Mouse (Mus musculus) neural tube, embryonic 11.5 days (tissue): ENCODE measurements around the gene Gstt1. TPM values are rescaled to one million over a fixed set of nuclear protein-coding genes. Genes with fewer than 3 reads are reported as not detected.

Experiments used
- ATAC-seq: fragments of 200-750 bp; cut with Nextera tagmentation; 2 replicates; pipeline ENCODE4 v1.8.0; 2017; ENCODE audit warnings: moderate number of reproducible peaks, mild to moderate bottlenecking, moderate TSS enrichment, moderate library complexity; ENCODE audit not compliant: insufficient read depth, low FRiP score, low TSS enrichment
- DNase-seq: peaks from one replicate; pipeline ENCODE4 v3.0.0-alpha.2; 2015; ENCODE audit warnings: low spot score
- H3K27ac ChIP-seq: fragments of 300-500 bp; sonication (generic); 2 replicates; pipeline ENCODE4 v1.5.1; 2014; ENCODE audit warnings: low read depth, mild to moderate bottlenecking, low read length
- H3K27me3 ChIP-seq: fragments of 300-500 bp; sonication (generic); 2 replicates; pipeline ENCODE4 v1.6.1; 2014; ENCODE audit warnings: mild to moderate bottlenecking, low read length, mixed read lengths; ENCODE audit not compliant: control insufficient read depth, insufficient read depth
- H3K36me3 ChIP-seq: fragments of 300-500 bp; sonication (generic); 2 replicates; pipeline ENCODE4 v1.6.1; 2014; ENCODE audit warnings: mild to moderate bottlenecking, low read length, moderate library complexity, mixed read lengths; ENCODE audit not compliant: control insufficient read depth, insufficient read depth
- H3K4me1 ChIP-seq: fragments of 300-500 bp; sonication (generic); 2 replicates; pipeline ENCODE4 v1.6.1; 2014; ENCODE audit warnings: low read length, mixed read lengths; ENCODE audit not compliant: control insufficient read depth, insufficient read depth
- H3K4me2 ChIP-seq: fragments of 300-500 bp; sonication (generic); 2 replicates; pipeline ENCODE4 v1.6.1; 2014; ENCODE audit warnings: low read depth, mild to moderate bottlenecking, moderate library complexity
- H3K4me3 ChIP-seq: fragments of 300-500 bp; sonication (generic); 2 replicates; pipeline ENCODE4 v1.5.1; 2014; ENCODE audit warnings: low read depth, low read length
- H3K9ac ChIP-seq: fragments of 300-500 bp; sonication (generic); 2 replicates; pipeline ENCODE4 v1.6.1; 2014; ENCODE audit warnings: mild to moderate bottlenecking, low read length
- H3K9me3 ChIP-seq: fragments of 300-500 bp; sonication (generic); 2 replicates; pipeline ENCODE4 v1.6.1; 2016; ENCODE audit warnings: low read length; ENCODE audit not compliant: control insufficient read depth
- WGBS: fragments of 180-500 bp; shearing (Covaris S2); extraction: QIAGEN DNeasy Blood & Tissue Kit; methylation state at CpG from one replicate; pipeline ENCODE4 v1.1.7; 2014; 5-methylcytosine and 5-hydroxymethylcytosine counted together
- polyA plus RNA-seq: library from polyadenylated mRNA; unstranded; fragments of >200 nt; fragmentation: Nextera tagmentation; extraction: Ambion mirVana; gene quantifications from 2 replicates; pipeline ENCODE4 v1.2.1, GENCODE M21; 2014

Gstt1 gene
- polyA plus RNA-seq, 1 experiment from 2014 or later: 2.9 TPM

DNA sequence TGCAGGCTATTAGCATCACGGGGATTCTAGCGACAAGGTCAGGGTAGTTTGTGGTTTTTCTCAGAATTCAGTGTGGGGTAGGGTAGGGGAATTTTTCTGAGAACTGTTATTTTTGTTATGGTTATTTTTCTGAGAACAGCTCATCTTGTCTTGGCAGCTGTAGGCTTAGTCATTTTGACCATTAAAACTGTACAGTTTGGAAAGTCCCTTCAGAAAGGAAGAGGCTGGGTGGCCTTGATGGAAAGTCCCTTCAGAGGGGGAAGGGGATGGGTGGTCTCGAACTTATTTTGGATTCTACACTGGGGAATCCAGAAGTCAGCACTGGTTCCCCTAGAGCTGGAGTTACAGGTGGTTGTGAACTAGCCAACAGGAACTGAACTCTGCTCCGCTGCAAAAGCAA lies 26.1 kb upstream of the Gstt1 start:
- no peaks in the 10 kb centered on the region for H3K27me3 ChIP-seq
- WGBS: 84% methylated on average over 4 of the region's 4 CpGs
- ATAC-seq: no peak

DNA sequence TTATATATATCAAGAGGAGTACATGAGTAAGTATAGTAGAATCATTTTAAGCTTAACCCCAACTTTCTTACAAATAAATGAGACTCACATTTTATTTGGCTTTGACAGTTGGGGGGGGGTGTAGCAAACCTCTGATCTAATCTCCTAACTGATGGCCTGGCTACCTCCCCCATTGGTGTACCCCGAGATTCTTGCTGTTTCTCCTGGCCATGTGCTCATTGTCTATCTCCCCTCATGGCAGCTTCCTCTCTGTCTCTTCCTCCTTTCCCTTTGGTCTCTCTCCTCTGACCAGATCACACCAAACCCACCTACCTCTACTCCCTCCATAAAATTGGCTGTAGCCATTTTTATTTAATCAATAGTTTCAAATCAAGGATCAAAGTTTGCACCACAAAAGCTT lies 25.4 kb upstream of the Gstt1 start:
- H3K9ac ChIP-seq: no peak overlapping the region
- no peaks in the 10 kb centered on the region for H3K36me3 ChIP-seq
- no peaks in the 10 kb centered on the region for H3K9me3 ChIP-seq
- no peak overlapping the region for H3K27ac ChIP-seq
- no peak overlapping the region for H3K4me3 ChIP-seq
- WGBS: 94% methylated on average over 1 of the region's 1 CpGs
- DNase-seq: no peak
- no peaks in the 10 kb centered on the region for H3K27me3 ChIP-seq
- H3K4me2 ChIP-seq: no peak overlapping the region
- no peak for ATAC-seq
- H3K4me1 ChIP-seq: no peaks in the 10 kb centered on the region

More for the DNA sequence above, 26.1 kb upstream of the Gstt1 start:
- no peaks in the 10 kb centered on the region for H3K4me1 ChIP-seq
- no peak overlapping the region for H3K4me3 ChIP-seq
- no peak overlapping the region for H3K4me2 ChIP-seq
- no peak for DNase-seq
- no peaks in the 10 kb centered on the region for H3K9me3 ChIP-seq
- no peak overlapping the region for H3K27ac ChIP-seq
- H3K9ac ChIP-seq: no peak overlapping the region
- no peaks in the 10 kb centered on the region for H3K36me3 ChIP-seq

DNA sequence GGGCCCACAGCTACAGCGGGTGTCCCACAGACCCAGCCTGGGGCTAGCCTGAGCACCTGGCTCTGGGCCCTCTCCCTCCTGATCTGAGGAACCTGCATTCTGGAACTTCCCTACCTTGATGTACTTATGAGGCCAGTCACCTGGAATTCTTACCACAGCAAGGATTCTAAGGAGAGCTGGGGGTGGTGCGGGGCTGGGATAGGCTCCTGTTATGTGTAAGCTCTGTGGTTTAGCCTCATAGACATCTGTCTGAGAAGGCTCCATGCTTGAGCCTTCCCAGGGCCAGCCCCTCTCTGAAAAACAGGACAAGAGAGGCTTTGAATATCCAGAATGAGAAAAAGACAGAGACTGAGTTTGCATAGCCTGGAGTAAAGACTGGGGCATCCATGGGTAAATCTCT lies 24.1 kb upstream of the Gstt1 start, which contains the start of gene Gstt4:
Gene Gstt4, minus strand, starts transcription at position 101 of the 400 bp plus-strand sequence.
- no peaks in the 10 kb centered on the region for H3K36me3 ChIP-seq
- no peaks in the 10 kb centered on the region for H3K27me3 ChIP-seq
- H3K4me3 ChIP-seq: no peak within 1 kb of the TSS
- H3K27ac ChIP-seq: no peak within 1 kb of the TSS
- H3K9me3 ChIP-seq: no peaks in the 10 kb centered on the region
- H3K4me1 ChIP-seq: no peaks in the 10 kb centered on the region
- DNase-seq (no peak), ATAC-seq (no peak)
- no peak within 1 kb of the TSS for H3K9ac ChIP-seq
- no peak within 1 kb of the TSS for H3K4me2 ChIP-seq
- 92% methylated on average over 2 of the region's 2 CpGs for WGBS

DNA sequence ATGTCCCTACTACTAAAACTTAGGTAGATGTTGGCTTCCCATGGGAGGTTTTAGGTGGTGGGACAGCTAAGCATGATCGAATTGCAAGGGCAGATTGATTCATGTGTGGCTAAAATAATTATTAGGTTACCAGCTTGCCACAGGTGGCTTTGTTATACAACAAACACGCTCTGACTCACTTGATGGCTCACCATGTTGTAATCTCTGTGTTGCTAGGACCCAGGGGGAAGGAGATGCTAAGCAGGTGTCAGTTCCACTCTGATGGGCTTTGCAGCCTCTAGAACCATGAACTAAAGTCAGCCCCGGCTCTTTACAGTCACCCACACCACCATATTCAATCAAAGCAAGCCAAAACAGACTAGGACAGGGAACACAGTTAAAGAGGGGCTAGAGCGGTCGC lies 21.5 kb upstream of the Gstt1 start:
- no peak for DNase-seq
- Histone ChIP-seq H3K27me3 (no peaks in the 10 kb centered on the region), H3K27ac (no peak overlapping the region), H3K4me1 (no peaks in the 10 kb centered on the region), H3K4me2 (no peak overlapping the region), H3K4me3 (no peak overlapping the region), H3K9ac (no peak overlapping the region), H3K36me3 (no peaks in the 10 kb centered on the region), H3K9me3 (no peaks in the 10 kb centered on the region)
- no peak for ATAC-seq
- 80% methylated on average over 5 of the region's 5 CpGs for WGBS

DNA sequence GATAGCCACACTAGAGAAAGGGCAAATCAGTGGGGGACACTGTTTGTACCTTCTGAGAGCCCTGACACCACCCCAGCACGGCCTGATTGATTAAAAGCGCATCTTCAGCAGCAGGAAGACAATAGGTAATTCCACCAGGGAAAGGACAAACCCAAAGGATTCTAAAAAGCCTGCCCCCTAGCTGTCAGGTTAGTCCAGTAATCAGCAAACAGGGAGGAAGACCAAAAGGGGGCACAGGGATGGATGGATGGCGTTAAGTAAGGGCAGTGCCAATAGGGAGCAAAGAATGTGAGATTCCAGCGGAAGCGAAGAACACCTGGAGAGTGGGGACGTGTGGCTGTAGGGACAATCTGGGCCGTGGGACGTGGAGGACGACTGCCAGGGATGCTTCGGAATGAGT lies 20.3 kb upstream of the Gstt1 start:
- no peaks in the 10 kb centered on the region for H3K4me1 ChIP-seq
- DNase-seq: no peak

DNA sequence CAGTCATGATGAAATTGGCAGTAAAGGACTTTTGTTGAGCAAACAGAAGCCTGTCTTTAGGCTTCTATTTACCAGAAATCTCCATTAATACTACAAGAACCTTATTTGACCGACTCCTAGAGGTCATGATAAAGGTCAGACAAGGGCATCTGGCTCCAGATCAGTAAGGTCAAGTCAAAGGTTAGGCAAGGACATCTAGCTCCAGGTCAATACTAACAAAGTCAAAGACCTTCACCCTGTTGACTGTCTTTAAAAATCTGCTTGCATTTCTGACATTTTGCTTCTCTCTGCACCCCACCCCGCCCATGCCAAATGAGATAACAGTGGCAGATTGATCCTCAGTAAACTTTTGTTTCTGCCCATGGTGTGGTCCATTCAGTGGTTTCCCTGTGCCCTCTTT lies 5.8 kb upstream of the Gstt1 start:
- H3K4me2 ChIP-seq: no peak overlapping the region
- H3K4me3 ChIP-seq: no peak overlapping the region
- no peak for DNase-seq
- WGBS: 81% methylated on average over 2 of the region's 2 CpGs
- no peak overlapping the region for H3K27ac ChIP-seq
- H3K9me3 ChIP-seq: no peaks in the 10 kb centered on the region
- H3K4me1 ChIP-seq: no peaks in the 10 kb centered on the region
- no peak overlapping the region for H3K9ac ChIP-seq
- H3K27me3 ChIP-seq: no peaks in the 10 kb centered on the region
- ATAC-seq: no peak
- H3K36me3 ChIP-seq: no peaks in the 10 kb centered on the region

More for the DNA sequence above, 20.3 kb upstream of the Gstt1 start:
- no peaks in the 10 kb centered on the region for H3K27me3 ChIP-seq
- H3K9ac ChIP-seq: no peak overlapping the region
- H3K4me3 ChIP-seq: no peak overlapping the region
- H3K36me3 ChIP-seq: no peaks in the 10 kb centered on the region
- H3K27ac ChIP-seq: no peak overlapping the region
- H3K4me2 ChIP-seq: no peak overlapping the region
- WGBS: 65% methylated on average over 10 of the region's 10 CpGs
- no peaks in the 10 kb centered on the region for H3K9me3 ChIP-seq
- no peak for ATAC-seq

DNA sequence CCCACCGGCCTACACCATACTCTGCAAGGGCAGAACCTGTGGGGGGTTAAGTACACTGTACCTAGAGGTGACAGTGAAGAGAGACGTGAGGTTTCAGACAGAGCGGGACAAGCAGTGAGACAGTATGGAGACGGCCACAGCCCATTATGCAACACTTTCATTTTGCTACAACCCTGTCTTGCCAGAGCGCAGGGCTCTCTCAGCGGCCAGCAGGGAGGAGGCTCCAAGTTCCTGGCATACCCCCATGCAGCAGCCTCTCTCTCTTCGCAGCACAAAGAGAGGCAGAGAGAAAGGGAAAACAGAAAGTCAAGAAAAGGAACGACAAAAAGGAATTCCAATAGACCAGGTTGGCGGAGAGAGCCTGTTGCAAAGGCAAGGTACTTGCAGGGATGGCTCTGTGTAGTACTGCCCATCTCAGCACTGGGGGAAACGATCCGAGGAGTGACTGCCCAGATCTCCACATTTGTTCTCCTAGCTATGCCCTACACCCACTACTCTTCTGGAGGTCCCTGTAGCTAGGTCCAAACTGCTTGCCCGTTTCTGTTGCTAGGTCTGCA lies 687 bp downstream of the Gstt1 start:
- H3K27ac ChIP-seq: no peak overlapping the region
- ATAC-seq (0 out of 2 replicates have a peak, but pooled peaks have one; percentile 13), DNase-seq (peak; percentile 26)
- 2% methylated on average over 12 of the region's 12 CpGs for WGBS
- no peaks in the 10 kb centered on the region for H3K27me3 ChIP-seq
- H3K4me2 ChIP-seq: peak overlapping the region; percentile 76
- H3K4me3 ChIP-seq: peak overlapping the region; percentile 35
- peaks cover 5% of the 10 kb centered on the region for H3K4me1 ChIP-seq
- H3K9me3 ChIP-seq: no peaks in the 10 kb centered on the region
- no peaks in the 10 kb centered on the region for H3K36me3 ChIP-seq
- H3K9ac ChIP-seq: peak overlapping the region; percentile 44

GRCm38 (mm10) chr10:75796731-75797516 lies 1.5 kb downstream of the Gstt1 start:
- peaks cover 5% of the 10 kb centered on the region for H3K4me1 ChIP-seq
- H3K27me3 ChIP-seq: no peaks in the 10 kb centered on the region
- ATAC-seq (no peak), DNase-seq (no peak)
- H3K4me3 ChIP-seq: peak overlapping the region; percentile 35
- no peaks in the 10 kb centered on the region for H3K9me3 ChIP-seq
- H3K36me3 ChIP-seq: no peaks in the 10 kb centered on the region
- H3K9ac ChIP-seq: no peak overlapping the region; the same call in 1 of the 2 replicates
- WGBS: 47% methylated on average over 11 of the region's 11 CpGs
- H3K4me2 ChIP-seq: peak overlapping the region; percentile 76
- H3K27ac ChIP-seq: no peak overlapping the region

DNA sequence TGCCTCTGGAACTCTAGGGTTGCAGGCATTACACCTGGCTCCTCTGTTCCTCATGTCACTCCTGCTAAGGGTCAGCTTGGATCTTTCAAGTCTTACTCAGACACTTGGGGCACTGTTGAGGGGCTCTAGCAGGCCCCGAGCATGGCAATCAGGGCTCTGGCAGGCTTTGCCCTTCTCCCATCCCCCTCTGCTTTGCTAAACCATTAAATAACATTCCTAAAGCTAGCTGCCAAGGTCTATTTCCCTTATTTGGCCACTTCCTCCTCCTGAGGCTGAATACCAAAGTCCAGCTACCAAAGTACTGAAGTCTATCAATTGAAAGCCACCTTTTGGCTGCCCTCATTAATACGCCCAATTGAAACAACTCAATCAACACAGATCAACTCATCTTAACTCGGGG lies 3.5 kb downstream of the Gstt1 start:
- no peaks in the 10 kb centered on the region for H3K36me3 ChIP-seq
- no peaks in the 10 kb centered on the region for H3K27me3 ChIP-seq
- no peak overlapping the region for H3K4me2 ChIP-seq
- no peak for ATAC-seq
- H3K4me1 ChIP-seq: peaks cover 5% of the 10 kb centered on the region
- DNase-seq: no peak
- no peaks in the 10 kb centered on the region for H3K9me3 ChIP-seq
- WGBS: 40% methylated on average over 3 of the region's 3 CpGs
- H3K4me3 ChIP-seq: no peak overlapping the region
- no peak overlapping the region for H3K27ac ChIP-seq
- H3K9ac ChIP-seq: no peak overlapping the region
